ENCODE assay signal across 7 mouse cellular contexts in genomic region chr9:77806426-77806825, GRCm38 (mm10). TPM values are rescaled to one million over a fixed set of nuclear protein-coding genes. Genes with fewer than 3 reads are reported as not detected.
A peak's percentile ranks its signal among the peaks of the same experiment; 100 is the strongest.
DNase-seq lines count a peak whose midpoint lies in the region; ATAC-seq and TF ChIP-seq lines count a peak whose summit lies in the region.

No protein-coding gene starts in this region.

- 39% methylated on average over 3 of the region's 3 CpGs for WGBS in spleen, adult 2 months
- 24% methylated on average over 3 of the region's 3 CpGs for WGBS in liver, embryonic 16.5 days (ENCODE audit: insufficient replicate concordance)

- no peak for TF ChIP-seq POLR2A in spleen, adult 2 months (IDR thresholded peaks at IDR 0.05; ENCODE audit: low read depth, low read length)

- H3K36me3 ChIP-seq in spleen, adult 2 months (ENCODE audit: control insufficient read depth, insufficient read depth, low read length) = no peaks in the 10 kb centered on the region
- no peaks in the 10 kb centered on the region for H3K36me3 ChIP-seq in liver, embryonic 16.5 days (ENCODE audit: control insufficient read depth, insufficient read depth)

- no peaks in the 10 kb centered on the region for H3K4me1 ChIP-seq in spleen, adult 2 months (ENCODE audit: control insufficient read depth, insufficient read depth, insufficient read length)
- no peaks in the 10 kb centered on the region; the same call in 1 of the 2 replicates for H3K4me1 ChIP-seq in liver, embryonic 16.5 days (ENCODE audit: control insufficient read depth, low read depth, low read length)

- H3K9me3 ChIP-seq in liver, embryonic 16.5 days (replicated peaks; ENCODE audit: control insufficient read depth, low read length) = no peaks in the 10 kb centered on the region

- DNase-seq in spleen, adult 2 months (ENCODE audit: low read depth in 1 of 2, low spot score in 2 of 2) = no peak
- no peak for DNase-seq in spleen, postnatal 36 days (ENCODE audit: low spot score in 2 of 2)
- peak; percentile 14 for DNase-seq in forelimb bud, embryonic 11.5 days (ENCODE audit: low read depth, low spot score)
- DNase-seq in adrenal gland, adult 2 months = no peak
- no peak for DNase-seq in adipocyte (ENCODE audit: low spot score)
- no peak for DNase-seq in left cerebral cortex, postnatal 10 days (ENCODE audit: extremely low spot score in 1 of 2, low spot score in 2 of 2)

- no peaks in the 10 kb centered on the region for H3K27me3 ChIP-seq in spleen, adult 2 months (ENCODE audit: control insufficient read depth, insufficient read depth, low read length)
- H3K27me3 ChIP-seq in liver, embryonic 16.5 days (ENCODE audit: control insufficient read depth, insufficient read depth, low read depth, low read length) = no peaks in the 10 kb centered on the region

- H3K9ac ChIP-seq in liver, embryonic 16.5 days (ENCODE audit: low read depth, low read length) = peak overlapping the region; percentile 13; the same call in 1 of the 2 replicates

- TF ChIP-seq CTCF in spleen, adult 2 months (IDR thresholded peaks at IDR 0.05; ENCODE audit: extremely low read depth, insufficient read depth, insufficient read length, insufficient replicate concordance) = no peak

- no peak overlapping the region for H3K27ac ChIP-seq in spleen, adult 2 months (ENCODE audit: insufficient read depth, low read length)
- H3K27ac ChIP-seq in liver, embryonic 16.5 days (ENCODE audit: low read length) = no peak overlapping the region

- 0 out of 2 replicates have a peak overlapping the region, but pooled peaks have one; percentile 19 for H3K4me3 ChIP-seq in spleen, adult 2 months (ENCODE audit: extremely low read depth, insufficient read depth, insufficient read length)
- peak overlapping the region; percentile 26 for H3K4me3 ChIP-seq in liver, embryonic 16.5 days (ENCODE audit: low read depth, low read length)

- H3K4me2 ChIP-seq in liver, embryonic 16.5 days (ENCODE audit: low read depth, low read length) = peak overlapping the region; percentile 50

- ATAC-seq in liver, embryonic 16.5 days (ENCODE audit: low read depth) = no peak

- intact Hi-C loops in left cerebral cortex, postnatal 10 days (cut with DNase I) = loop anchor here (2.0 to 5.0 kb wide), 2 partner anchors 111 to 200 kb away; partner anchors contain the start of gene Elovl5

RNA-seq across cellular contexts. Expression of gene Gclc, which starts 52.1 kb away (rescaled TPM):
- polyA plus RNA-seq in spleen, adult 2 months (2012; rRNA removed) = 14.1 and 15.3 TPM in 2 replicates
- polyA plus RNA-seq in liver, embryonic 16.5 days (2015; fragmentation: Nextera tagmentation; extraction: Ambion mirVana) = 21.9 and 24.6 TPM in 2 replicates
- total RNA-seq in adrenal gland, adult 2 months (2021) = 10 to 100 TPM; 35.8 to 44.5 TPM
- 13.3 and 14.5 TPM in 2 replicates for polyA plus RNA-seq in adrenal gland, adult 2 months (2012; rRNA removed)
- 10 to 100 TPM; 32.1 to 32.7 TPM for total RNA-seq in left cerebral cortex, postnatal 10 days (2021)
